Mouse (Mus musculus) CH12.LX (cell line): ENCODE results near the gene Amy1.

Experiments used
- CTCF ChIP-seq, 2 experiments: IDR thresholded peaks in 1 of 2; conservative IDR thresholded peaks in 1 of 2; 2 replicates each; pipeline ENCODE4 v1.5.1; 2011 to 2012; ENCODE audit warnings: low read depth in 2 of 2, low read length in 2 of 2, improper control_type of control experiment in 1 of 2, inconsistent platforms in 1 of 2, mild to moderate bottlenecking in 1 of 2, moderate library complexity in 1 of 2
- E2F4 ChIP-seq: IDR thresholded peaks from 2 replicates; pipeline ENCODE4 v1.6.1; 2011; ENCODE audit warnings: low read depth, low read length, improper control_type of control experiment; ENCODE audit not compliant: insufficient replicate concordance
- HCFC1 ChIP-seq: IDR thresholded peaks from 2 replicates; pipeline ENCODE4 v1.6.1; 2012; ENCODE audit warnings: low read depth, mild to moderate bottlenecking, inconsistent platforms, low read length, improper control_type of control experiment
- MEF2A ChIP-seq: IDR thresholded peaks from 2 replicates; pipeline ENCODE4 v1.6.1; 2014; ENCODE audit warnings: low read depth, mild to moderate bottlenecking, inconsistent platforms, low read length, improper control_type of control experiment, borderline replicate concordance
- RAD21 ChIP-seq: IDR thresholded peaks from 2 replicates; pipeline ENCODE4 v1.6.1; 2011; ENCODE audit warnings: low read depth, mild to moderate bottlenecking, low read length, improper control_type of control experiment, moderate library complexity
- TCF12 ChIP-seq: IDR thresholded peaks from 2 replicates; pipeline ENCODE4 v1.6.1; 2014; ENCODE audit warnings: low read depth, mild to moderate bottlenecking, inconsistent platforms, low read length, improper control_type of control experiment
- USF1 ChIP-seq: IDR thresholded peaks from 2 replicates; pipeline ENCODE4 v1.6.1; 2014; ENCODE audit warnings: low read depth, mild to moderate bottlenecking, inconsistent platforms, low read length, improper control_type of control experiment

DNA sequence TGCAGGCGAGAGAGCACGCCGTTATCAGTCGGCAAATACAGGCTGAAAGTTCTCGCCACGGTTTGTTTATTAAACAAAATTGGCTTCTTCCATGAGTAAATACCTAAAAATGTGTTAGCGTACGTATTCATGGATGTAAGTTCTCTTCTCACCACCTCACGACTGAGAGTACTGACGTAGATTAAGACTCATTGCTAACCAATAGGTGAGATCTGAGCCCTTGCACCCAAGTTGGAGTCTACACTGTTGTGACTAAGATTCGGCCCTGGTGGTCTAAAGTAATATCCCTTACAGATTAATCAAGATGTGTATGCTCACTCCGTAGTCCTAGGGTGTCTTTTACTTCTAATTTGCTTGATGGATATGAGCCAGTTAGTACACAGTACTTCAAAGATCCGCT, 24.1 kb upstream of the Amy1 start:
- TF ChIP-seq TCF12 (no peak), USF1 (no peak), RAD21 (no peak), CTCF (conservative IDR thresholded peaks at IDR 0.05 in 1 of 2, IDR thresholded peaks at IDR 0.05 in 1 of 2; ENCODE audit: low read depth in 2 of 2, low read length in 2 of 2) (no peak), HCFC1 (no peak), MEF2A (no peak), E2F4 (no peak)
